Mouse (Mus musculus) ES-Bruce4 (cell line): ENCODE results near the gene Ubash3a. TPM values are rescaled to one million over a fixed set of nuclear protein-coding genes. Genes with fewer than 3 reads are reported as not detected.
"Not testable (repeated sequence)": the region's sequence is repeated elsewhere in the genome, so short reads cannot be mapped to it uniquely, and the experiment has no call there.

ENCODE experiments used
- H3K27ac ChIP-seq: 2 replicates; pipeline ENCODE4 v1.5.1; 2012; ENCODE audit warnings: low read length, inconsistent platforms; ENCODE audit not compliant: insufficient read depth
- H3K27me3 ChIP-seq: 2 replicates; pipeline ENCODE4 v1.6.1; 2012; ENCODE audit warnings: mild to moderate bottlenecking, low read length, inconsistent platforms; ENCODE audit not compliant: control insufficient read depth, poor library complexity, insufficient read depth, severe bottlenecking
- H3K36me3 ChIP-seq: 2 replicates; pipeline ENCODE4 v1.6.1; 2012; ENCODE audit warnings: inconsistent platforms, mild to moderate bottlenecking, low read length, moderate library complexity; ENCODE audit not compliant: control insufficient read depth, poor library complexity, insufficient read depth, severe bottlenecking
- H3K4me1 ChIP-seq: one replicate; pipeline ENCODE4 v1.8.1; 2011; ENCODE audit warnings: low read length; ENCODE audit not compliant: control insufficient read depth, insufficient read depth
- H3K4me3 ChIP-seq: 2 replicates; pipeline ENCODE4 v1.5.1; 2011; ENCODE audit warnings: low read depth, mild to moderate bottlenecking, low read length
- H3K9ac ChIP-seq: 2 replicates; pipeline ENCODE4 v1.6.1; 2012; ENCODE audit warnings: low read depth, mild to moderate bottlenecking, inconsistent platforms; ENCODE audit not compliant: poor library complexity, severe bottlenecking
- H3K9me3 ChIP-seq: replicated peaks from 2 replicates; pipeline ENCODE4 v1.6.1; 2012; ENCODE audit warnings: mild to moderate bottlenecking, low read length, inconsistent platforms; ENCODE audit not compliant: control insufficient read depth, poor library complexity, insufficient read depth, severe bottlenecking
- CTCF ChIP-seq: IDR thresholded peaks from one replicate; pipeline ENCODE4 v1.8.1; 2011; ENCODE audit warnings: low read depth, low read length
- EP300 ChIP-seq: IDR thresholded peaks from 2 replicates; pipeline ENCODE4 v1.6.1; 2011; ENCODE audit warnings: low read depth, low read length; ENCODE audit not compliant: insufficient read depth
- POLR2A ChIP-seq: IDR thresholded peaks from one replicate; pipeline ENCODE4 v1.8.1; 2011; ENCODE audit warnings: low read length; ENCODE audit not compliant: insufficient read depth
- polyA plus RNA-seq: library from polyadenylated mRNA; stranded (reverse); fragments of >200 nt; gene quantifications from 2 replicates; pipeline ENCODE4 v1.2.4, GENCODE M21; 2011; ENCODE audit warnings: low read depth; ENCODE audit not compliant: missing spikeins, insufficient read depth, insufficient read length

The Ubash3a gene
- polyA plus RNA-seq, 1 experiment, result 3.5 TPM

DNA sequence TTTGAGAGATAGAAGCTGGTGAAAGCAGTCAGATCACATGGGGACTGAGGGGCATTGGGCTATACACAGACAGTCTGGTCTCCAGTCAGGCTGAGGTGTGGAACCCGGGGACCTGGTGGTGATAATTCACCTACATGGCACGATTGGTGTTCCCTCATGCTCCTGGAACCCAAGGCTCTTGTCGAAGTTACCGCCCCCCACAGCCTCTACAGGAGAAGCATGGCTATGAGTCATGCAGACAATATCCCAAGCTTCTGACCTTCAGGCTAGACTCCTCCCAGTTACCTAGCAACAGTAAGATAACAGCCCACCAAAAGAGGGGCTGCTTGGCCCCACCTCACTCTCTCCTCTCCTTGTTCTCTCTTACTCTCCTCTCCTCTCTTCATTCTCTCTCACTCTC is 62.6 kb downstream of the Ubash3a start:
- Histone ChIP-seq H3K27me3 (no peaks in the 10 kb centered on the region), H3K36me3 (no peaks in the 10 kb centered on the region)
- TF ChIP-seq EP300 (no peak), CTCF (no peak), POLR2A (no peak)

DNA sequence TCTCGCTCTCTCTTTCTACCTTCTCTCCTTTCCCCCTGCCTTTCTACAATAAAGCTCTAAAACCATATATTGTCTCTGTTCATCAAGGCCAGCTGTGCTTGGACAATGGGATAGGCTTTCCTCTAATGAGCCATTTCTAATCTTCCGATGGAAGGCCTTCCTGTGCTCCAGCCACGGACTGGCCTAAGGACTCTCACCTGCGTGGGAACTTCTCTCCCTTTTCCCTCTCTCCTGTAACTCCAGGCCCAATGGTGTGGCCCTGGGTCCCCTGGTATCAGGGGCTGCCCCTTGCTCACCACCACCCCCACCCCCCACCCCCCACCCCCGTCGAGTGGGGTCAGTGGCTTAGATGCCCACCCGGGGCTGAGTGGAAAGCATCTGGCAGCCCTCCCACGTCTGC is 63.1 kb downstream of the Ubash3a start:
- not testable (repeated sequence) for H3K4me3 ChIP-seq, H3K9ac ChIP-seq, H3K9me3 ChIP-seq, H3K27me3 ChIP-seq, H3K36me3 ChIP-seq, H3K27ac ChIP-seq
- peaks cover 12% of the 10 kb centered on the region for H3K4me1 ChIP-seq

More for the DNA sequence above, 62.6 kb downstream of the Ubash3a start:
- H3K4me3 ChIP-seq, result no peak overlapping the region
- no peaks in the 10 kb centered on the region for H3K9me3 ChIP-seq
- H3K4me1 ChIP-seq, result peaks cover 14% of the 10 kb centered on the region
- no peak overlapping the region for H3K27ac ChIP-seq
- H3K9ac ChIP-seq, result no peak overlapping the region

DNA sequence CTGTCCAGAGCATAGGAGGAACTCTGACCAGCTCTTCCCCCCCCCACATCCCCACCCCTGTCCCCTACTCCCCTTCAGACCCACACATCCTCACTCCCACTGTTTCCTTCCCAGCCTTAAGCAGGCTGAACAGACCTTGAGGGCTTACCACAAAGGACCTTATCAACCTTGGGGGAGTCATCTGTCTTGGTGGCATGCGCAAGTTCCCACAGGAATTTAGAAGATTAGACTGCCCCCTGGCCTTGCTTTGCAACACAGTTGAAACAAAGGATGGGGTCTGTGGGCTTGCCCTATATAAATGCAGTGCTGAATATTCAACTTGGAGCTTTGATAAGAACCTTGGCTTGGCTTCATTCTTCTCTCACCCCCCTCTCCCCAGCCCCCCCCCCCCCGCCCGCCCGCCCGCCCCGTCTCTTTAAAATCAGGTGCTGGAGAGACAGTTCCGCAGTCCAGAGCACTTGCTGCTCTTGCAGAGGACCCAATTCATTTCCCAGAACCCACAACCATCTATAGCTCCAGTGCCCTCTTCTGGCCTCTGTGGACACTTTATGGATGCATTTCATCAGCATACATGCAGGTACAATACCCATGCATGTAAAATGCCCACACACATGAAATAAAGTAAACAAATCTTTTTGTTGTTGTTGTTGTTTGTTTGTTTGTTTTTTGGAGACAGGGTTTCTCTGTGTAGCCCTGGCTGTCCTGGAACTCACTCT is 63.6 kb downstream of the Ubash3a start:
- Histone ChIP-seq H3K27me3 (no peaks in the 10 kb centered on the region), H3K9ac (no peak overlapping the region), H3K27ac (no peak overlapping the region), H3K4me3 (no peak overlapping the region), H3K9me3 (no peaks in the 10 kb centered on the region), H3K4me1 (peaks cover 9% of the 10 kb centered on the region), H3K36me3 (no peaks in the 10 kb centered on the region)
- no peak for TF ChIP-seq POLR2A
- TF ChIP-seq EP300, result 0 out of 2 replicates have a peak, but pooled peaks have one; percentile 50
- TF ChIP-seq CTCF, result peak; percentile 2

DNA sequence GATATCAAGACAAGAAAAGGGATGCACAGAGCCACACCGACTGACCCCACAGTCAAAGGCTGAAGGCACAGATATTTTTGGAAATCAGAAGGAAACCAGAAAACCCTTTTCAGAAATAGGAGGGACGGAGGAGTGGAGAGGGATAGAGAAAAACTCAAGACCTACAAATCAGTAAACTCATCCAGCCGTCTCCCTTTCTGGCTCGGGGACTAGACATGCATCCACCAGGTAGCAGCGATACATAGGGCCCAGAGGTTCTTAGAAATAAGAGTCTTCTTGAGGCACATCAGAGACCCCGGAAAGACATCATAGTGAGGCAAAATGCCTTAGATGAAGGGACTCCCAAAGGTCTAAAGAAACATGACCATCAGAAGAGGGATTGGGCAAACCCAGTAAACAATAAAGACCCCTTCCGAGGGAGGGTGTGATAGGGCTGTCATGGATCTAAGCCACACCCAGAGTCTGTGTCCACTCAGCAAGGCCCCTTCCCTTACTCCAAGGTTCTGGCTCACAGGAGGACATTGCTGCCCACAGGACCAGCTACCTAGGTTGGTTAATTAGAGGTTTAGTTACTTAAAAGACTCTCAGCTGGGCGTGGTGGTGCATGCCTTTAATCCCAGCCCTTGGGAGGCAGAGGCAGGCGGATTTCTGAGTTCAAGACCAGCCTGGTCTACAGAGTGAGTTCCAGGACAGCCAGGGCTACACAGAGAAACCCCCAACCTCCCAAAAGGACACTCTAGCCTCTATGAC is 64.9 kb downstream of the Ubash3a start:
- Histone ChIP-seq H3K9me3 (no peaks in the 10 kb centered on the region), H3K27me3 (no peaks in the 10 kb centered on the region), H3K4me3 (no peak overlapping the region), H3K9ac (no peak overlapping the region), H3K36me3 (no peaks in the 10 kb centered on the region), H3K4me1 (peaks cover 8% of the 10 kb centered on the region), H3K27ac (no peak overlapping the region)
- TF ChIP-seq CTCF (no peak), POLR2A (no peak), EP300 (no peak)

DNA sequence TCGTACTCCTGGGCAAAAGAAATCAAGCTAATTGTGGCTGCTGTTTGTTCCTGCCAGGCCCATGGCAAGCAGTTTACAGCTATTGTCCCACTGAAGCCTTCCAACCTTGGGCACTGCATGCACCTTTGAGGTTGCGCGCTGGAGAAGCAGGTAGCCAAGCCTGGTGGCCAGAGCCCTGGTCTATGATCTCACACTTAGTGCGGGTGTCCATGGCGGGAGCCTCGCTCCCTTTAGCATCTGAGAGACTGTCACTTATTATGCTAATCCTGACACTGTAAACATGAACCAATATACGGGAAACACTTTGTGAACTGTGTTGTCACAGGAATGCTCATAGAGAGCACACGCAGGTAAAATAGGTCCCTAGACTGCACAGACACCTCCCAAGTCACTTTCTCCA is 66.0 kb downstream of the Ubash3a start:
- Histone ChIP-seq H3K4me1 (peaks cover 7% of the 10 kb centered on the region), H3K36me3 (no peaks in the 10 kb centered on the region), H3K27ac (no peak overlapping the region), H3K4me3 (no peak overlapping the region), H3K9me3 (no peaks in the 10 kb centered on the region), H3K9ac (no peak overlapping the region), H3K27me3 (no peaks in the 10 kb centered on the region)
- TF ChIP-seq CTCF (no peak), EP300 (no peak), POLR2A (no peak)

DNA sequence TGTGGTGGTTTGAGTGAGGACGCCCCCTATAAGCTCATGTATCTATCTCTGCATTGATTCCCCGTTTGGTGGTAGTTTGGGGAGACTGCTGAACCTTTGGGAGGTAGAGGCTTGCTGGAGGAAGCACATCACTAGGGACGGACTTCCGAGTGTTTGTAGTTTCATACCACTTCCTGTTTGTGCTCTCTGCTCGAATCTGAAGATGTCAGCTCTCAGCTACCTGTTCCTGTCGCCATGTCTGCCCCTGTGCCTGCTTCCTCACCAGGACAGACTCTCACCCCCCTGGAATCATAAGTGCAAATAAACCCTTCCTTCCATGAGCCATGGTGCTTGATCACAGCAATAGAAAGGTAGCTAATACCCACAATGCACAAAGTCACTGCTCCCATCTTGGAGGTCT is 67.5 kb downstream of the Ubash3a start:
- Histone ChIP-seq H3K9ac (no peak overlapping the region), H3K36me3 (no peaks in the 10 kb centered on the region), H3K4me1 (peaks cover 7% of the 10 kb centered on the region), H3K9me3 (no peaks in the 10 kb centered on the region), H3K4me3 (no peak overlapping the region), H3K27ac (no peak overlapping the region), H3K27me3 (no peaks in the 10 kb centered on the region)
- TF ChIP-seq EP300, result no peak
